Mouse (Mus musculus) lung, adult 2 months (tissue): ENCODE results near the gene Gm17657.

Source experiments
- CTCF ChIP-seq: fragments of 200-500 bp; IDR thresholded peaks from 2 replicates; pipeline ENCODE4 v1.5.1; 2011; ENCODE audit warnings: mild to moderate bottlenecking, low read length, control low read depth; ENCODE audit not compliant: insufficient read depth
- POLR2A ChIP-seq: fragments of 200-500 bp; IDR thresholded peaks from 2 replicates; pipeline ENCODE4 v1.6.1; 2011; ENCODE audit warnings: low read depth, mild to moderate bottlenecking, control low read depth, low read length, borderline replicate concordance; ENCODE audit errors: extremely low read depth

DNA sequence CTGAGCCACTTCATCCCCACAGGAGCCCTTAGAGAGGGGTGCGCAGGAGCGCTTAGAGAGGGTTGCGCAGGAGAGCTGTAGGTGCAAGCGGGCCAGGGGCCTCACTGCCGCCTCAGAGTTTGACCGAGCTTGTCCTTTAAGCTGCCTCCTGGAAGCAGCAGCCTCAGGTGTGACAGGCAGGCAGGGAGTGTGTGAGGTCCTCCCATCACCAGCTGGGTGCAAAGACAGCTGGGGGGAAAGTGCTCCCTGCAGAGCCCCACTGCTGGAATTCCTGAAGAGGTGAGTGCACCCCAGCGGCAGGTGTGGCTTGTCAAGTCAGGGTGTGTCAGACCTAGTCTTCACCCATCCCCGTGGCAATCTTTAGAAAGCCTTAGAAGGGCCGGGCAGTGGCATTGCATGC lies 37.5 kb upstream of the Gm17657 start:
- TF ChIP-seq CTCF (no peak), POLR2A (no peak)
